Mouse (Mus musculus) CH12.LX (cell line): ENCODE data around the gene Pcsk7. TPM values are rescaled to one million over a fixed set of nuclear protein-coding genes. Genes with fewer than 3 reads are reported as not detected.

Source experiments
- DNase-seq: peaks from one replicate; pipeline ENCODE4 v3.0.0-alpha.2; 2013; ENCODE audit errors: extremely low read depth
- H3K27ac ChIP-seq: 2 replicates; pipeline ENCODE4 v1.5.1; 2012; ENCODE audit warnings: low read depth, mild to moderate bottlenecking, control low read depth, moderate library complexity; ENCODE audit not compliant: insufficient read depth
- H3K27me3 ChIP-seq: replicated peaks from 2 replicates; pipeline ENCODE3; 2012; ENCODE audit warnings: inconsistent platforms
- H3K36me3 ChIP-seq, 2 experiments: replicated peaks in 1 of 2; 2 replicates each; pipeline versions ENCODE3 to v1.6.1; 2012; ENCODE audit warnings: inconsistent platforms in 1 of 2, low read length in 1 of 2, mild to moderate bottlenecking in 1 of 2, mixed read lengths in 1 of 2, moderate library complexity in 1 of 2; ENCODE audit not compliant: control insufficient read depth in 1 of 2, insufficient read depth in 1 of 2
- H3K4me1 ChIP-seq, 2 experiments: 2 replicates each; pipeline ENCODE4 v1.6.1; 2012; ENCODE audit warnings: inconsistent platforms in 1 of 2, moderate library complexity in 1 of 2; ENCODE audit not compliant: insufficient read depth in 2 of 2, control insufficient read depth in 1 of 2
- H3K4me2 ChIP-seq: 2 replicates; pipeline ENCODE4 v1.6.1; 2012; ENCODE audit warnings: low read depth, mild to moderate bottlenecking, control low read depth; ENCODE audit not compliant: poor library complexity, insufficient read depth, severe bottlenecking
- H3K4me3 ChIP-seq, 3 experiments: fragments of 150-350 bp in 1 of 3; sonication (generic) in 1 of 3; replicated peaks in 1 of 3; 2 replicates each; pipeline versions ENCODE3 to v1.5.1; 2011 to 2012; ENCODE audit warnings: low read depth in 2 of 3, low read length in 2 of 3, mild to moderate bottlenecking in 2 of 3, moderate library complexity in 2 of 3, control low read depth in 1 of 3, improper control_type of control experiment in 1 of 3, inconsistent platforms in 1 of 3, mixed read lengths in 1 of 3; ENCODE audit not compliant: poor library complexity in 1 of 3
- H3K79me2 ChIP-seq: replicated peaks from 2 replicates; pipeline ENCODE4 v1.6.1; 2012; ENCODE audit warnings: mild to moderate bottlenecking, moderate library complexity; ENCODE audit not compliant: control insufficient read depth, poor library complexity, insufficient read depth, severe bottlenecking; ENCODE audit errors: extremely low read depth
- H3K9ac ChIP-seq: 2 replicates; pipeline ENCODE4 v1.6.1; 2012; ENCODE audit warnings: low read depth, mild to moderate bottlenecking, control low read depth, moderate library complexity; ENCODE audit not compliant: insufficient read depth
- H3K9me3 ChIP-seq: replicated peaks from 2 replicates; pipeline ENCODE3; 2012; ENCODE audit warnings: low read length, inconsistent platforms, mixed read lengths
- CHD1 ChIP-seq: IDR thresholded peaks from 2 replicates; pipeline ENCODE4 v1.6.1; 2012; ENCODE audit warnings: low read depth, low read length, improper control_type of control experiment, inconsistent platforms
- CTCF ChIP-seq, 2 experiments: IDR thresholded peaks in 1 of 2; conservative IDR thresholded peaks in 1 of 2; 2 replicates each; pipeline ENCODE4 v1.5.1; 2011 to 2012; ENCODE audit warnings: low read depth in 2 of 2, low read length in 2 of 2, improper control_type of control experiment in 1 of 2, inconsistent platforms in 1 of 2, mild to moderate bottlenecking in 1 of 2, moderate library complexity in 1 of 2
- E2F4 ChIP-seq: IDR thresholded peaks from 2 replicates; pipeline ENCODE4 v1.6.1; 2011; ENCODE audit warnings: low read depth, low read length, improper control_type of control experiment; ENCODE audit not compliant: insufficient replicate concordance
- EP300 ChIP-seq: IDR thresholded peaks from 2 replicates; pipeline ENCODE4 v1.6.1; 2011; ENCODE audit warnings: low read length, improper control_type of control experiment
- ETS1 ChIP-seq: conservative IDR thresholded peaks from 2 replicates; pipeline ENCODE4 v1.6.1; 2012; ENCODE audit warnings: low read depth, mild to moderate bottlenecking, inconsistent platforms, low read length, improper control_type of control experiment, moderate library complexity
- IRF4 ChIP-seq: IDR thresholded peaks from 2 replicates; pipeline ENCODE4 v1.6.1; 2014; ENCODE audit warnings: low read depth, mild to moderate bottlenecking, inconsistent platforms, low read length, improper control_type of control experiment
- JUN ChIP-seq: IDR thresholded peaks from 2 replicates; pipeline ENCODE4 v1.6.1; 2011; ENCODE audit warnings: low read depth, mild to moderate bottlenecking, low read length, improper control_type of control experiment, moderate library complexity; ENCODE audit not compliant: insufficient read depth
- KAT2A ChIP-seq: IDR thresholded peaks from 2 replicates; pipeline ENCODE4 v1.6.1; 2012; ENCODE audit warnings: low read length, improper control_type of control experiment, inconsistent platforms; ENCODE audit not compliant: insufficient replicate concordance
- MAZ ChIP-seq: IDR thresholded peaks from 2 replicates; pipeline ENCODE4 v1.6.1; 2012; ENCODE audit warnings: low read depth, mild to moderate bottlenecking, inconsistent platforms, low read length, improper control_type of control experiment, moderate library complexity
- MEF2A ChIP-seq: IDR thresholded peaks from 2 replicates; pipeline ENCODE4 v1.6.1; 2014; ENCODE audit warnings: low read depth, mild to moderate bottlenecking, inconsistent platforms, low read length, improper control_type of control experiment, borderline replicate concordance
- MXI1 ChIP-seq: IDR thresholded peaks from 2 replicates; pipeline ENCODE4 v1.6.1; 2011; ENCODE audit warnings: mild to moderate bottlenecking, low read depth, low read length, improper control_type of control experiment
- MYC ChIP-seq: IDR thresholded peaks from 2 replicates; pipeline ENCODE4 v1.6.1; 2011; ENCODE audit warnings: low read depth, mild to moderate bottlenecking, improper control_type of control experiment, low read length
- PAX5 ChIP-seq: IDR thresholded peaks from 2 replicates; pipeline ENCODE4 v1.6.1; 2012; ENCODE audit warnings: low read length, inconsistent platforms, mixed read lengths
- POLR2AphosphoS2 ChIP-seq: IDR thresholded peaks from 2 replicates; pipeline ENCODE4 v1.6.1; 2011; ENCODE audit warnings: low read depth, low read length, improper control_type of control experiment
- RAD21 ChIP-seq: IDR thresholded peaks from 2 replicates; pipeline ENCODE4 v1.6.1; 2011; ENCODE audit warnings: low read depth, mild to moderate bottlenecking, low read length, improper control_type of control experiment, moderate library complexity
- SMC3 ChIP-seq: IDR thresholded peaks from 2 replicates; pipeline ENCODE4 v1.6.1; 2011; ENCODE audit warnings: low read depth, low read length, improper control_type of control experiment
- TBP ChIP-seq: conservative IDR thresholded peaks from 2 replicates; pipeline ENCODE4 v1.6.1; 2011; ENCODE audit warnings: low read depth, low read length, improper control_type of control experiment
- USF1 ChIP-seq: IDR thresholded peaks from 2 replicates; pipeline ENCODE4 v1.6.1; 2014; ENCODE audit warnings: low read depth, mild to moderate bottlenecking, inconsistent platforms, low read length, improper control_type of control experiment
- USF2 ChIP-seq: conservative IDR thresholded peaks from 2 replicates; pipeline ENCODE4 v1.6.1; 2011; ENCODE audit warnings: low read depth, low read length, improper control_type of control experiment
- ZKSCAN1 ChIP-seq: IDR thresholded peaks from 2 replicates; pipeline ENCODE4 v1.6.1; 2012; ENCODE audit warnings: low read depth, inconsistent platforms, low read length, improper control_type of control experiment, borderline replicate concordance
- dilution Hi-C: fragments of 300-500 bp; cut with MboI; formaldehyde crosslinking; loops from 2 replicates; pipeline ENCODE4 v1.14.3; 2020; ENCODE audit warnings: low sequenced_read_pairs; ENCODE audit not compliant: extremely low pct_unique_long_range_greater_than_20kb, extremely low pct_ligation_motif_present
- in situ Hi-C: fragments of 300-500 bp; cut with MboI; formaldehyde crosslinking; loops from 3 replicates; pipeline ENCODE4 v1.14.3; 2019; ENCODE audit warnings: low sequenced_read_pairs, low pct_ligation_motif_present, low pct_unique_long_range_greater_than_20kb, mixed read lengths
- polyA plus RNA-seq: library from polyadenylated mRNA; unstranded; fragments of >175 nt; gene quantifications from 2 replicates; pipeline ENCODE4 v1.2.1, GENCODE M21; 2012; ENCODE audit warnings: low read depth; ENCODE audit not compliant: insufficient read length
- total RNA-seq, 2 experiments: library from RNA; depleted of rRNA; stranded (reverse); fragments of 300-350 nt in 1 of 2; fragments of >200 nt in 1 of 2; gene quantifications; 2 replicates each; pipeline ENCODE4 v1.2.3; 2012 to 2014

Gene Pcsk7
- total and polyA plus RNA-seq, 3 experiments: 16.5 to 18.5 (median 17.9) TPM

DNA sequence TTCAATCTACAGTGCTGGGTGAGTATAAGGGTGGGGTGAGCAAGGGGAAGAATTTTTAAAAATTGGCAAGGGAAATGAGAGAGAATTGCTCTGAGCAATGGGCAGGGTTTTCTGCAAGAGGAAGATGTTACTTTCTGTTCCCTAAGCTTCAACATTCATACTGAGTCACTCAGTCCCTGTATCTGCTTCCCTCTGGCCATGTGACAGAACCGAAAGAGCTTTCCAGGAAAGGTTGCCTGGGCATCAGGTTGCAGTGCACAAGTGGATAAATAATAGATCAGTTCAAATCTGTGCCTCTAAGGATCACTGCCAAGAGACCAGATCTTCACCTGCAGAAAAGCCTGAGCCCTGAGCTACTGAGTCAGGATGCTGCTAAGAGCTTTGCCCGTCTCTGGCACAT, 55.6 kb downstream of the Pcsk7 start (continued):
- TF ChIP-seq IRF4 (peak; percentile 69), PAX5 (no peak), MAZ (no peak), TBP (no peak), MEF2A (no peak), USF2 (no peak), EP300 (peak; percentile 72), USF1 (peak; percentile 30; the same call in 1 of the 2 replicates), KAT2A (no peak)

DNA sequence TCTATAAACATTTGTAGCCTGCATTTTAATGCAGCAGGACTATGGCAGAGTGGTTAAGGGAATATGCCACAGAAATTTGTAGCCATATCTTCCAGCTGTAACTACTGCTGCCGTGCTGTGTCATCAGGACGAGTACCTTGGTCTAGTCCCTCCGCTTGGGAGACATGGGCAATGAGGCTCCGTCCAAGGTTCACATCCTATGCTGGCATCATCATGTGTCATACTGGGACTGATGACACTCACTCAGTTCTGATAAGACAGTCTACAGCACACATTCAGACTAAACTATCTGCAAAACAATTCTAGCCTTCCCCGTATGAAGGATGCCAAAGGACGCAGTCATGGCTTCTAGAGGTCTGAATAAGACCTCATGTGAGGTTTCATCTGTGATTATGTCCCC, 57.3 kb downstream of the Pcsk7 start:
- Histone ChIP-seq H3K9me3 (no peaks in the 10 kb centered on the region), H3K27ac (no peak overlapping the region), H3K36me3 (peaks cover 49 to 88% of the 10 kb centered on the region in 2 experiments), H3K9ac (no peak overlapping the region)
- DNase-seq: no peak
- TF ChIP-seq ETS1 (no peak), CHD1 (no peak), USF1 (no peak), RAD21 (no peak), KAT2A (no peak), POLR2AphosphoS2 (no peak), ZKSCAN1 (no peak)
- TF ChIP-seq, all 38 proteins: peak for 0
- Histone ChIP-seq H3K4me1 (peaks cover 2 to 53% of the 10 kb centered on the region in 2 experiments; a peak in 3 of 4 replicates), H3K4me3 (no peak overlapping the region), H3K27me3 (no peaks in the 10 kb centered on the region), H3K79me2 (no peaks in the 10 kb centered on the region), H3K4me2 (no peak overlapping the region)
- dilution Hi-C loops: no loop called here
- in situ Hi-C loops: no loop called here

DNA sequence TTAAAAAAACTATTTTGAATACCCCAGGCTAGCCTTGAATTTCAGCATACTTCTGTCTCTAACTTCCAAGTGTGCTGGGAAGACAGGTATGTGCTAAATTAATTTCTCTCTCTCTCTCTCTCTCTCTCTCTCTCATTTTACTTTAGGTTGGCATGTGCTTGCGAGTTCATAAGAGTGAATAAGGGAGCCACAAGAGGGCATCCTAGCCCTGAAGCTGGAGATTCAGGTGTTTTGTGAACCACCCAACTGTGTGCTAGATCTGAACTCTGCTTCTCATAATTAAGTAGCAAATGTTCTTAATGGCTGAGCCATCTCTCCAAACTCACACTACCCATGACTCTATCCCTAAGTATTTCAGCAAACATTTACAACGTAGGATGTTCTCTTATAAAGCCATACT, 70.6 kb downstream of the Pcsk7 start:
- Histone ChIP-seq H3K9ac (no peak overlapping the region), H3K27me3 (no peaks in the 10 kb centered on the region), H3K4me2 (no peak overlapping the region), H3K36me3 (peaks cover 34 to 82% of the 10 kb centered on the region in 2 experiments), H3K9me3 (no peaks in the 10 kb centered on the region), H3K4me3 (no peak overlapping the region), H3K4me1 (peaks cover 5 to 35% of the 10 kb centered on the region in 2 experiments; a peak in 3 of 4 replicates), H3K79me2 (peaks cover 61% of the 10 kb centered on the region), H3K27ac (no peak overlapping the region)
- no peak for TF ChIP-seq MXI1
- TF ChIP-seq RAD21: peak; percentile 37
- TF ChIP-seq E2F4: no peak
- no peak for TF ChIP-seq MAZ
- peak; percentile 37; the same call in 1 of the 2 replicates for TF ChIP-seq MYC
- TF ChIP-seq SMC3: peak; percentile 28
- TF ChIP-seq CTCF (conservative IDR thresholded peaks at IDR 0.05 in 1 of 2, IDR thresholded peaks at IDR 0.05 in 1 of 2; ENCODE audit: low read depth in 2 of 2, low read length in 2 of 2): peak in 1 of 2 experiments; percentile 52; a peak in 2 of 4 replicates
- TF ChIP-seq JUN: no peak
- TF ChIP-seq ETS1: no peak
- in situ Hi-C loops (no loop called here), dilution Hi-C loops (no loop called here)
- no peak for DNase-seq
